Mouse (Mus musculus) ES-Bruce4 (cell line): ENCODE data around the gene Sufu.

Experiments
- CTCF ChIP-seq: IDR thresholded peaks from one replicate; pipeline ENCODE4 v1.8.1; 2011; ENCODE audit warnings: low read depth, low read length
- POLR2A ChIP-seq: IDR thresholded peaks from one replicate; pipeline ENCODE4 v1.8.1; 2011; ENCODE audit warnings: low read length; ENCODE audit not compliant: insufficient read depth

DNA sequence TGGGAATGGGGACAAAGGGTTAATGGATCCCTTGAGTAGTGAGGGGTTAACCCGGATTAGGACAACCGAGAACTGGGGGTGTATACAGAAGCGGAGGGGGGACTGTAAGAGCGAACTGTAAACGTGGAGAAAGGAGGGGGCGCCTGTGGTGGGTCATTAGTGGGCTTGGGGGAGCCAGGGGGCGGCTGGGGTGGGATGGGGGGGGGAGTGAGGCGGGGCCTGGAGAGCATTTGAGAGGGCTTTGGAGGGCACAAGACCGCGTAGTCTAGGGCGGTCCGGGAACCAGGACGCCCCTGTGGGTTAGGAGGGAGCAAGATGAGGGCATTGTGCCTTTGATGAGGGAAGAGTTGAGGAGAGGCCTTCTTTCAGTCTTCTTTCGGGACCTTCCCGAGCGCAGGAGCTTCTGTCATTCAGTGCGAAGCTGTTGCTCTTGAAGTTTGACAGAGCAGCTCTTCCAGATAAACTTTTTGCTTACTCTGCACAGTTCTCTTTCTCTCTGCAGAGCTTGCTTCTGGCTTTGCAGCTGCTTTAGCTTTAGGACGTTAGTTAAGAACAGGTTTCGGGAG, 823 bp downstream of the Sufu start:
- TF ChIP-seq POLR2A (no peak), CTCF (no peak)
